Mouse (Mus musculus) regulatory T cell (primary cell): ENCODE data around the gene Cnot3.

Source experiments
- in situ Hi-C: fragments of 300-600 bp; cut with MboI, MseI; formaldehyde crosslinking; loops from one replicate; pipeline ENCODE4 v1.15.1; 2025; ENCODE audit warnings: high pct_unique_total_duplicates

Gene Cnot3

DNA sequence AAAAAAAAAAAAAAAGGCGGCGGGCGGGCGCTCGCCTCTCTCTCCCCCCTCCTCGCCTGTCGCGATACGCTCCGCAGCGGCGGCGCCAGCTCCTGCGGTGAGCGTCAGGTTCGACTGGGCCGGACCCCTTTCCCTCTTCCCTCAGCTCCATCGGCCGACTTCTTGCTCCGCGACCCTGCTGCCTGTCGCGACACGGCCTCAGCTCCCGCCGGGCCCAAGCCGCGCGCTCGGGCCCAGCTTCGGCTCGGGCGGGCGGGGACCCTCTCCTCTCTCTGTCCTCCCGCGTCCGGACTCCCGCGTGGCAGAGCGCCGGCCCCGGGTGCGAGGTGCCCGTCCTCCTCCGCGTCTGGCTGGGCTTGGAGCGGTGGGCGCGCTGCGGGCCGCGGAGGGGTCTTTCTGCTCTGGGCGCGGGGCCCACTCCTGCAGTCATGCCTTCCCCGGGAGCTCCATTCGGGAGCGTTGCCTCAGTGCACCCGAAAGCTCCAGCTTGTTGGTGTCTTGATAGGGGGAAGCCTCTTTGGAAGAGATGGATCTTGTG lies 489 bp downstream of the Cnot3 start:
- in situ Hi-C loops, result no loop called here

DNA sequence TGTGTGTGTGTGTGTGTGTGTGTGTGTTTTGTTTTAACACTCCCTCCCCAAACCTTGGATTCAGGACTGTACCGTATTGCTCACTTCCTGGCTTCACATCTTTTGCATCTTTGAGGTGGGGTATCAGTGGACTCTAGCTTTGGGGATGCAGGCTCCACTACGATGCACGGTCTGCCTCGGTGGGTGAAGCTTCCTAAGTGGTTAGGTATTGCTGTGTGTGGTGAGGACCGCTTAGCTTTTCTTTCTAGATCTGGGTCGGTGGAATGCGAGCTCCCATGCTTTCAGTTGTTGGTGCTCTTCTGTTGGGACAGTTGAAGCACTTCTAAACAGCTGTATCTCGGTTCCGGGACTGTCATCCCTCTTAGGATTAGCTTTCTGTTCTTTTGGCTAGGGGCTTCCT lies 1.1 kb downstream of the Cnot3 start:
- in situ Hi-C loops, result no loop called here

DNA sequence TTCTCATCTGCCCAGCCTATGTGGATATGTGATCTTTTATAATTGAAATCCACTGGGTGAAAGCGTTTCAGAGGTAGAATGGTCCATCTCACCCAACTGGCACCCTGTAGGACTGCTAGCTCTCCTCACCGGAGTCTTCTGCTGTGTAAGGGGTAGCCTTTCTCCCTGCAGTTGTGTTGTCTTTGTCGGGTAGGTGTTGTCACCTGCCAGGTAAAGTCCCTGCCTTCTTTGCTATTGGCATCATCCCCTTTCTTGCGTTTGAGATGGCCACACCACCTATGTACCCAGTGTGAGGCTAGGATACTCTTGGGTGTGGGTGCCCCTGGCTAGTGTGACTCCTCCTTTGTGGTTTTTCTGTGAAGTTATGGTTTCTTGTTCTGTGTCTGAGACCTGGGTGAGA lies 1.6 kb downstream of the Cnot3 start:
- in situ Hi-C loops, result no loop called here

DNA sequence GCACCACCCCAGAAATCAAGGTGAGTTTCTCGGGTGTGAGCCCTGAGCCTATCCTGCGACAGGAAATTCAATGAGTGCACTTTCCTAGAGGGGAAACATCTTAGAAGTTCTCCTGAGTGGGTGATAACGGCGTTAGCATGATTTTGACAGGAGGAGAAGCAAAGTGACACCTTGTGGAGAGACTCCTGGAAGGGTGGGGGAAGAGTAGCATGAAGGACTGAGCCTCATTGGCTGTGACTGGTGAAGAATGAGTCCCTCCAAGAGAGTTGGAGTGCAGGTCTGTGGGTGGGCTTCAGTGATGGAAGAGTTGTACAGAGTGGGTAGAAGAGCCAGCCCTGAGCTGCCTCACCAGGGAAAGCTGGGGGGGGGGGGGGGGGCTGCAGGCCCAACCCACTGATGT lies 11.9 kb downstream of the Cnot3 start:
- in situ Hi-C loops, result no loop called here

DNA sequence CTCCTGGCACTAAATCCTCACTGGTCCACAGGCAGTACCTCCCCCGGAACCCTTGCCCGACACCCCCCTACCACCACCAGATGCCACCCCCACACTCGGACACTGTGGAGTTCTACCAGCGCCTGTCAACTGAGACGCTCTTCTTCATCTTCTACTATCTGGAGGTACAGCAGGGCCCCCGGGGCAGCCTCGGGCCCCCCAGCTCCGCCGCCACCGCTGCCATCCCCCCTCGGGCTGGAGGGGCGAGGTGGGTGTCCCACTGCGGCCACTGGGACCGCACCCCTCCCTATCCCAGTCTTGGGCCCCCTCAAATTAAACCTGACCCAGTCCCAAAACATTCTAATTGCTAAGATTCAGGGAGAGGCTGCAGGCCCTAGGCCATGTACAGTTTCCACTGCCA lies 13.5 kb downstream of the Cnot3 start:
- in situ Hi-C loops, result no loop called here

DNA sequence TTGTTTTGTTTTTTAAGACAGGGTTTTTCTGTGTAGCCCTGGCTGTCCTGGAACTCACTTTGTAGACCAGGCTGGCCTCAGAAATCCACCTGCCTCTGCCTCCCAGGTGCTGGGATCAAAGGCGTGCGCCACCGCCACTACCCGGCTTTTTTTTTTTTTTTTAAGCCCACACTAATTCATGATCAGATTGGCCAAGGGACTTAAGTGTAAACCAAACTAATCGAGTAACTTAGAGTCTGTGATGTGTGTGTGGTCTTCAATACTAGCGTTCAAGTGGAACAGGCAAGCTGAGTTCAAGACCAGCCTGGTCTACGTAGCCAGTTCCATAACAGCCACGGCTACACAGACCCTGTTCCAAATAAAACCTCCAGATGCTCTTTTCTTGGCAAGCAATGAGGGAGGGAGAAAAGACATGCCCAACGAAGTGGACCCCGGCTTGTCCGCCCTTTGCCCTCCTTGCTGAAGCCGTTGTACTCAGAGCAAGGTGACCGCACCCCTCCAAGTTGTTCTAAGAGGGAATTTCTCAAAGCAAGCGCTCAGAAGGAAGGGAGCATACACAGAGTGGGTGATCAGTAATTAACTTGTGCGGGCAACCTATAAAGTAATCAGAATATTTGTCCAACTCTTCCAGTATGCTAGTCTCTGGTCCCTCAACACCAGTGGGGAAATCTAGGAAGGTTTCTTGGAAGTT lies 19.6 kb downstream of the Cnot3 start:
- in situ Hi-C loops, result no loop called here

DNA sequence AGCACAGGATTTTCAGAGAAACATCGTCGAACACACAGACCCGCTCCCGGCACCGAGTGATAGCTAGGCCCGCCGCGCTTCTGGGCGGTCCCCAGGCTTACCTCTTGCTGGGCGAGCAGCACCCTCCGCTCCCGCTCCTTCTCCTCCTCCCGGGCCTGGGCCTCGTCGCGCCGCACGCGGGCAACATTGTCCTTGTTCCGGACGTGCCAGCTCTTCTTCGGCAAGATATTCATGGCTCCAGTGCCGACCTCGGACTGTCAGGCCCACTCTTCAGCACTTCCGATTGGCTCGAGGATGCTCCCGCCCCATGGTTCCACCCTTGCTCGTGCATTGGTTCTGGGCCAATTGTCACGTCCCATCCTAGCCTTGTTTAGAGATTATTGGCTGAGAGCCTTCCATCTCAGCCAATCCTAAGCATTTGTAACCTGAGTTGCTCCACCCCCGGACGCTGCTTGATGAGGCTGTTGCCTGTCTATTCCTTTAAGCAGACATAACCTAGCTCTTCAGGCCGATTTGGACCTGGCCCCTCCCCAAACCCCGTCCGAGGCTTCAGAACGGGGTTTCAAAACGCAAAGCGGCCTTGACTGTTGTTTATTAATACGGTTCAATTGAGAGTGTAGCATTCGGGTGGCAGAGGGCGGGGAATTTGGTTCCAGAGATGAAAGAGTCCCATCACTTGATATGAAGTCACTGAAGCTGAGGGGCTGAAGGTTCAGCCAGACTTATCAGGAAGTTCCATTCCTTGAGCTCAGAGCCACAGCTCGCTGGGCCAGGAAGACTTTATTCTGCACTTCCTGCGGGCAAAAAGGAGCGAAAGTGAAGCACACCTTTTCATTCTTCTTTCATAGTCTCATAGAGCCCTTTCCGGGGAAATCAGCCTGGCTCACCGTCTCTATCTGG lies 20.4 kb downstream of the Cnot3 start, which contains the start of gene Leng1:
Gene Leng1, minus strand, starts transcription at position 626 of the 900 bp plus-strand sequence.
- in situ Hi-C loops, result no loop called here

DNA sequence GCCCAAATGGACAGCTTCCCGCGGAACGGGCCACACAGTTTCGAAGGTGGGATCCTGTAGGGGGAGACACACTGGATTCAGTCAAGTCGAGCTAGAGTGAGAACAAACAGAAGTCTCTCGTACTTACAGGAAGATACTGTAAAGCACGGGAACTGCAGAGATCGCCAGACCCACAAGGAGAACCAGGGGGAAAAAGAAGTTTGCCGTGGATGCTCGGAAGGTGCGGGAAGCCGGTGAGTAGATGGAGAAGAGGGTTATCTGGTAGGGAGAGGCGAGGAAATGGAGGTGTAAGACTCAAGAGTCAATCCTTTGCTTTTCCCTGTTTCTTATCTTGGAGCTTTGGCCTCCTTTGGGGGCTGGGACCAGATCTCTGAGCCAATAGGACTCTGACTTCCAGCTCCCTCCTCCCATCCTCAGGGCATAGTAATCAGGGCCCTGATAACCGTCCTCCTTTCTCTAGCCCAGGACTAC lies 21.9 kb downstream of the Cnot3 start:
- in situ Hi-C loops, result no loop called here

DNA sequence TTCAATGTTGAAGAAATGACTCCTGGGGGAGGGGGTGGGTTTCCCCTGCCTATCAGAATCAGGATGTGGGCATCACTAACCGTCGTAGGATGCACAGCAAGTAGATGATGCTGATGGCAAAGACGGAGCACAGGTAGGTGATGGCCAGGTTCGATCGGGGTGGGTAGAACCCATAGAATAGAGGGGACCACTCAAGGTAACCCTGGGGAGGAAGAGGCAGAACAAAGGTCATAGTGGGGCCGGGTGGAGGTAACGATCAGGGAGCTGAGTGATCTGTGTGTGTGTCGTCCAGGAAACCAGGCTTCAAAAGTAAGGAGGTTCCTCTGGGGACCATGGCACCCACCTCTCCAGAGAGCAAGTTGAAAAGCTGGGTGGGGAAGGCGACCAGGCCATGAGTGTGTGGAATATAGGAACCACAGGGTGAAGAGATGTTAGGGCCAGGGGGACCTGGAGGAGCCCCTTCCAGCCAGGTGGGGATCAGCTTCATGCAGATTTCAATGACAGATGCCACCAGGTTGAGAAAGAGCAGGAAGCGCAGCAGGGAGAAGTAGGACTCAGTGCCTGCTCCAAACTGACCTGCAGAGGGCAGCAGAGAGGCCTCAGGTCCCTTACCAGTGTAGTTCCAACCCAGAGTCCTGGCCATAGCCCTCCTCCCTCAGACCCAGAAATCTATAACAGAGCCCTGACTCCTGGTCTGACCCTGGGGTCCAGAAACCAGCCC lies 29.6 kb downstream of the Cnot3 start:
- in situ Hi-C loops, result no loop called here

DNA sequence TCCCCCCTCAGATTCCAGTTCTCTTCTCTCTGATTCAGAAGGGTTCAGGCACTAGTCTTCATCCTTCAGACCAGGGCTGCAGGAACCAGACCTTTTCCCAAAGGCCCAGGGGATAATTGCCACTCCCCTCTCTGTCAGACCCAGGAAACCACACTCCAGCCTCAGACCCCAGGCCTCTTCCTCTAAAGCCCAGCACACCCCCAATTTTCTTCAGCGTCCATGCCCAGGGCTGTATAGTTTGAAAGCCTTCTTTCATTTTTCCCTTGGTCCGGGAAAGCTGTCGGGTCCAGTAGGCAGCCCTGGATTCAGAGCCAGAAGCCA lies 30.1 kb downstream of the Cnot3 start:
- in situ Hi-C loops, result no loop called here

DNA sequence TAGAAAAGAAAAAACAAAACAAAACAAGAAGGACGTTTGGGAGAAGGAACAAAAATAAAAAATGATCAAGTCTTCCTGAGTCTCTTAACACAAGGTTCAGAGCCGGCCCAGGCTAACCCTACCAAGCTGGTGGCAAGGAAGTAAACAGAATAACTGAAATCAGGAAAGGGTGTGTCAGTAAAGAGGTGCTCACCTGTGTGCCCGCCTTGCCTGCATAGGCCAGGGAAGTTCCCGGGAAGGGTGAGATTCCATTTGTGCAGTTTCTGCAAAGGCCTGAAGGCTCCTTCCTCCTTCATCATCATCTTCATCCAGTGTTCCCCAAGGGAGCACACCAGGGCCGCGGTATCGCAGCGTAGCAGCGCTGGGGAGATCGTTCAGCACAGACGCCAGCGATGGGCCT lies 31.3 kb downstream of the Cnot3 start:
- in situ Hi-C loops, result no loop called here

DNA sequence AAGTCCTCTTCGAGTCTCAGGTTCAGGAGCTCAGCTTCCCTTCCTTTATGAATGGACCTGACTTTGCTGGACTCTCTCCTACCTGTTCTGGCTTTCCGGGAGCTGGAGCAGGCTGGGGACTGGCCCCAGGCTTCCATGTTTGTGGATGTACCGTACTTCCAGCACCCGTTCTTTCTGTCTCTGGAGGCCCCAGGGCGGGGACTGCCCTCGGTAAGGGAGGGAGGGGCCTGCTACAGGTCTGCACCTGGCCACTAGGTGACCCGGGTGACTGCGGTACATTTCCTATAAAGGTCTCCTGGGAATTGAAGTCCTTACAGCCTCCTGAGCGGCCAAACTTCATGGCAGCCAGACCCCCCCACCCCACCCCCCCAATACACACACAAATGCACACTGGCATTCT lies 32.3 kb downstream of the Cnot3 start, which contains the start of gene Tmc4:
Gene Tmc4, minus strand, starts transcription at position 212 of the 400 bp plus-strand sequence.
- in situ Hi-C loops, result no loop called here

DNA sequence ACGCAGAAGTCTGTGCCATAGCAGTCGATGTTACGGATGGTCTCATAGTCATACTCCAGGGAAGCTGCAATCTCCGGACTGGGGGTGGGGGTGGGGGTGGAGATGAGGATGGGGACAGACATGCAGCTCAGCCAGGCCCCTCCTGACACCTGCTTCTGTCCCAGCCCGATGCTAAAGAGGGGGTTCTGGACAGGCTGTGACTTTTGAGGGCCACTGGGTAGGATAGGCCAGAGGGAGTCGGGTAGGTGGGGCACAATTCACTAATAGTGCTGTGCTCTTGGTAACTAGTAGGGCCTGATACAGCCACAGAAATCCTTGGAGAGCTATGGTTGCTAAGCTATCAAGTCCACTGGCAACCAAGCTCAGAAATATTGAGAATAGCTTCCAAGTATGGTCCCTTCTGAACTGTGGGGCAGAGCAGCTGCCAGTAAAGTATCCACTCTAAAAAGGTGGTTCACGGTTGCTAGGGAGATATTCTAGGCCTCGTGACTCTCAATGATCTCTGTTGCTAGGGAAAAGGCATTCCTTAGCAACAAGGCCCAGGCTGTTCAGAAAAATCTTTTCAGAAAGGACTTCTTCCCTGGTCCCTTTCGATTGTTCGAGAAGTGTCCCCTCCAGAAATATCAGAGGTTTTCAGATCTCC lies 39.0 kb downstream of the Cnot3 start:
- in situ Hi-C loops, result no loop called here

DNA sequence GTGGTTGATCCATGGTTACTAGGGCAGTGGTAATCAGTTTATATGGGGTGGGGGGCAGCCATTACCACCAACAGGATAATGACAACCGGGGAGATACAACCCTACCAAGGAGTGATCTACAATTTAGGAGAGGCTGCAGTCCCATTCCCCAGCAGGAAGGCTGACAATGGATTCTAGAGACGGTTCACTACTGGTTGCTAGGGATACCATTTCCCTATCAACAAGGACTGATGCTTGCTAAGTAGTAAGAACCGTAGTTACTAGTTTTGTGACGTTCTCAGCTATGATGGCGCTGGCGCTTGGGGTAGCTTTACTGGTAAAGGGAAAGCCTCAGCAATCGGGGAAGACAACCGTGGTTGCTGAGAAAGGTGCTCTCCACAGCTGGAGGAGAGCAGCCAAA lies 39.6 kb downstream of the Cnot3 start:
- in situ Hi-C loops, result no loop called here

DNA sequence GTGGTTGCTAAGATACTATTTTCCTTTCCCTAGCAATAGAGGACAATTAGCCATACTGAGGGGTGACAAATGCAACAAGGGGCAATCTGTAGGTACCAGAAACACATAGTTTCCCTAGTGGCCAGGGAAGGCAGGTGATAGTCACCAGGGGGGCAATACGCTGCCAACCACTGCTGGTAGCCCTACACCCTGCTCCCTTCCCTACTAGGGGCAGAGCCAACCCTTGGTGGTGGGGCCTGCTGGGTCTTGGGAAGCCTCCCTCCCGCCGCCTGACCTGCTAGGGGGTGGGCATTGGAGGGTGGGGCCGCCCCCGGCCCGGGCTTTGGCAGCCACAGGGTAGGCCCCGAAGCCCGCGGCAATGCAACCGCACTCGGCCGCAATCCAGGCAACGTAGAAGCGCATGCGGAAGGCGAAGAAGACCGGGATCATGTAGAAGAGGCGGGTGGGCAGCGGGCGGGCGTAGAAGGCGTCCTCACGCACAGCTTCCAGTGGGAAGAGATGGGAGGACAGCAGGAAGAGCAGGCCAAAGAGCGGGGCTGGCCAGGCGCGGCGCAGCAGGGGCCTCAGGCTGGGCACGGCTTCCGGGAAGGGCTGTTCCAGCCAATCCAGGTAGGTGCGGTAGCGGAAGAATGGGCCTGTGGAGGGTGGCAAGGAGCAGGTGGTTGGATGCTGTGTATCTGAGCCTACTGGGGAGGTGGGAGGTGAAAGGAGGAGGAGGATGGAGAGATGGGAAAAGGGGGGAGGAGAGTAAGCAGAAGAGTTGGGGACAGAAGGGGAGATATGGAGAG lies 40.5 kb downstream of the Cnot3 start:
- in situ Hi-C loops, result no loop called here

DNA sequence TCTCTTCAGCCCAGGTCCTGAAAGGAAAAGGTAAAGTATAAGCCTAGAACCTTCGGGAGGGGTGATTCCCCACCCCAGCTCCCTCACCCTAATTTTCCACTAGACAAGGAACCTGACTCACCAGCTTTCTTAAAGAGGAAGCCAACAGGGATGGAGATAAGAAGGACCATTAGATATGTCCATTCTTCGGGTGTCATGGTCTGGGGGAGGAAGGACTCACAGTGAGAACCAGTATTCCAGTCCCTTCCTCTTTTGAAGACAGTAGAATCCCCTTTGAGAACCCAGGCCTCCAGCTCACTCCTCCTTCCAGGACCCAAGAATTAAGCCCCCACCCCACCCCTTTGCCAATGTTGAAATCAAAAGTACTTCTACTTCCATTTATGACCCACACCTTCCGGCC lies 46.9 kb downstream of the Cnot3 start:
- in situ Hi-C loops, result no loop called here

DNA sequence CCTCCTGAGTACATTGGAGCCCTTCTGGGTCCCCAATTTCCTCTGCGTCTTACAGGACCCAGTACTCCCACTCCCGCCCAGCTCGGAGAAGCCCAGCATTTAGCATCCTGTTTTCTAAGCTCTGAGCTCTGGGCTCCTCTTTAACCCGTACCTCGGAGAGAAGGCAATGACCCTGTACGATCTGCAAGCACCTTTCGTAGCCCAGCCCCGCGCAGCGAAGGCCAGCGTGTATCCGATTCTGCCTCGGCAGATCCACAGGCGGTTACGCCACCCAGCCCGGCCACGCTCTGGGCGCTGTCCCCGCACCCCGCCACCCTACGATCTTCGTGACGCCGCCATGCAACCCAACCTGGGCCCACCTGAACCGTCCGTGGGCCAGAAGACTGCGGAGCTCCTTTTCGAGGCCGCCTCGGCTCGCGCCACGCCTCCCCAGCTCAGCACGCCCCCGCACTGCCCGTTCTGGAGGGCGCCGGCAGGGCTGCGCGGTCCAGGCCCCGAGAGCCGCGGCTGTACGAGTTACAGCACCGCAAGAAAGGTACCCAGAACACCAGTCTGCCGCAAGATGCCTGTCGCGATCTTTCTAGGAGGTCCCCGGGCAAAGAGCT lies 47.4 kb downstream of the Cnot3 start, which contains the start of gene Tsen34:
Gene Tsen34, plus strand, starts transcription at position 482 of the 605 bp plus-strand sequence.
- in situ Hi-C loops, result no loop called here

DNA sequence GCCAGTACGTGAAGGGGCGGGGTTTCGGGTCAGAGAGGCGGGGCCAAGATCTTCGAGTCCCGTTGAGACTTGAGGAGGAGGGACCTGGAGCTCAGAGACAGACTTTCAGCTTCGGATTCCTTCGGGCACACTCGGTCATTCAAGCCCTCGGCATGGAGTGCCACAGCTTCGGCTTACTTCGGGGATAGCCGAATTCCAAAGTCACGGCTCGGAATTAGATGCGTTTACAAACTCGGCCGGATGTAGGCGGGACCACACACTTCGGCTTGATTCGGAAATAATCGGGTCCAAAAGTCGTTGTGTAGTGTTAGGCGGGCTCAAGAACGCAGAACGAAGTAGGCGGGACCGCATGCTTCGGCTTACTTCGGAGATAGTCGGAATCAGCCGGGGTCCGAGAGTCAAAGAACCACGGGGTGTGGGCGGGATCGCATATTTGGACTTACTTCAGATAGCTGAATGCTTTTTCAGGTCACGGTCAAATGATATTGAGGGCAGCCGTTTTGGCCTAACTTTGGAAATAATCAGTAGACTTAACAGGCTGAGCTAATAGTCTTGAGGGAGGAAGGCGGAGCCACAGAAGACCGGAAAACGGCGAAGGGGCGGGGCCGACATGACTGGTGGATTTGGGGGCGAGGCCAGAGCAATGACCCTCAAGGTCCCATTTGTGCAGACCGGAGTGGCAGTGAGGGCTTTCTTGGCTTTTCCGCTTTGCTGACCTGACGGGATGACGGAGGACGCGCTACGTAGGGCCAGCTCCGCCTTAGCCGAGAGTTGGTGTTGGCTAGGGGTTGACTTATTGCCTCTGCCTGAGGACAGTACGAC lies 48.1 kb downstream of the Cnot3 start, which contains the start of gene Mboat7:
Gene Mboat7, minus strand, starts transcription at position 537 of the 822 bp plus-strand sequence.
- in situ Hi-C loops, result no loop called here

DNA sequence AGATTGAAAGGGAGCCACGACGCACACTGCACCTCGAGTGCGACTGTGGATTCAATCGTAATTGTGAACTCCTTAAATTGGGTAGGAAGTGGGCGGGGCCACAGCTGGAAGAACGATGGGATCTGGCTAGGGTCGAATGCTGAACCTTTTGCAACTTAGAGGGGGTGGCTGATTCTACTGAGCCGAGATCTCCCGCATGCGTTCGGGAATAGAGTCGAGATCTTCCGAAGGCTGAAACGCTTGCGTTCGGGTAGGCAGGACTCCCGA lies 48.7 kb downstream of the Cnot3 start:
- in situ Hi-C loops, result no loop called here
